Mouse (Mus musculus) liver, embryonic 14.5 days (tissue): Measurements from ENCODE around the gene Ltb. TPM values are rescaled to one million over a fixed set of nuclear protein-coding genes. Genes with fewer than 3 reads are reported as not detected.
A peak's percentile ranks its signal among the peaks of the same experiment; 100 is the strongest.

ENCODE experiments used
- ATAC-seq: fragments of 200-750 bp; cut with Nextera tagmentation; 2 replicates; pipeline ENCODE4 v1.8.0; 2017; ENCODE audit warnings: moderate number of reproducible peaks, mild to moderate bottlenecking, moderate library complexity; ENCODE audit not compliant: insufficient read depth
- DNase-seq, 3 experiments: peaks; one replicate each; pipeline ENCODE4 v3.0.0-alpha.2; 2012 to 2013; ENCODE audit warnings: low read depth in 3 of 3, low spot score in 3 of 3
- H3K27ac ChIP-seq: fragments of 300-500 bp; sonication (generic); 2 replicates; pipeline ENCODE4 v1.5.1; 2014; ENCODE audit warnings: moderate library complexity, mild to moderate bottlenecking, control low read depth, inconsistent platforms
- H3K27me3 ChIP-seq: fragments of 300-500 bp; sonication (generic); 2 replicates; pipeline ENCODE4 v1.6.1; 2014; ENCODE audit warnings: mild to moderate bottlenecking, low read length, moderate library complexity; ENCODE audit not compliant: control insufficient read depth, insufficient read depth
- H3K36me3 ChIP-seq: fragments of 300-500 bp; sonication (generic); replicated peaks from 2 replicates; pipeline ENCODE4 v1.6.1; 2014; ENCODE audit warnings: low read depth; ENCODE audit not compliant: control insufficient read depth, insufficient read depth
- H3K4me1 ChIP-seq, 2 experiments: fragments of 200-500 bp in 1 of 2; fragments of 300-500 bp in 1 of 2; sonication (generic) in 1 of 2; replicated peaks; 2 replicates each; pipeline ENCODE4 v1.6.1; 2012 to 2014; ENCODE audit warnings: antibody characterized with exemption in 1 of 2, inconsistent platforms in 1 of 2, low read length in 1 of 2; ENCODE audit not compliant: control insufficient read depth in 2 of 2, insufficient read depth in 2 of 2
- H3K4me2 ChIP-seq: fragments of 300-500 bp; sonication (generic); 2 replicates; pipeline ENCODE4 v1.6.1; 2014; ENCODE audit warnings: low read depth, mild to moderate bottlenecking, control low read depth, moderate library complexity
- H3K4me3 ChIP-seq, 2 experiments: fragments of 200-500 bp in 1 of 2; fragments of 300-500 bp in 1 of 2; sonication (generic) in 1 of 2; 2 replicates each; pipeline ENCODE4 v1.5.1; 2012 to 2014; ENCODE audit warnings: low read depth in 2 of 2, low read length in 2 of 2, mild to moderate bottlenecking in 2 of 2, control low read depth in 1 of 2, inconsistent platforms in 1 of 2, moderate library complexity in 1 of 2; ENCODE audit not compliant: insufficient read depth in 1 of 2
- H3K9ac ChIP-seq: fragments of 300-500 bp; sonication (generic); replicated peaks from 2 replicates; pipeline ENCODE4 v1.6.1; 2014; ENCODE audit warnings: mild to moderate bottlenecking, control low read depth, moderate library complexity
- H3K9me3 ChIP-seq: fragments of 300-500 bp; sonication (generic); 2 replicates; pipeline ENCODE4 v1.6.1; 2016; ENCODE audit warnings: low read length, mixed read lengths; ENCODE audit not compliant: control insufficient read depth
- CTCF ChIP-seq: IDR thresholded peaks from 2 replicates; pipeline ENCODE4 v1.5.1; 2016; ENCODE audit warnings: antibody characterized with exemption, low read depth, control low read depth
- EP300 ChIP-seq: IDR thresholded peaks from 2 replicates; pipeline ENCODE4 v1.6.1; 2016; ENCODE audit warnings: antibody characterized with exemption, low read depth
- WGBS: fragments of 180-500 bp; shearing (Covaris S2); extraction: QIAGEN DNeasy Blood & Tissue Kit; methylation state at CpG from one replicate; pipeline ENCODE4 v1.1.7; 2014; ENCODE audit not compliant: insufficient replicate concordance; 5-methylcytosine and 5-hydroxymethylcytosine counted together
- polyA plus RNA-seq, 2 experiments: library from polyadenylated mRNA; depleted of rRNA in 1 of 2; stranded (reverse) in 1 of 2; unstranded in 1 of 2; fragments of >200 nt; fragmentation: Nextera tagmentation in 1 of 2; extraction: Ambion mirVana in 1 of 2; gene quantifications; 2 replicates each; pipeline versions ENCODE4 v1.2.1 to v1.2.3; 2012 to 2014

The Ltb gene
- polyA plus RNA-seq, 2 experiments: 0.28 to 0.70 TPM

GRCm38 (mm10) chr17:35225456-35225855 lies 31.2 kb downstream of the Ltb start:
- Histone ChIP-seq H3K27ac (no peak overlapping the region), H3K4me3 (no peak overlapping the region), H3K36me3 (peaks cover 9% of the 10 kb centered on the region), H3K9ac (no peak overlapping the region), H3K9me3 (no peaks in the 10 kb centered on the region), H3K4me1 (no peaks in the 10 kb centered on the region), H3K4me2 (no peak overlapping the region), H3K27me3 (no peaks in the 10 kb centered on the region)
- WGBS: 83% methylated on average over 5 of the region's 5 CpGs
- ATAC-seq (no peak), DNase-seq (no peak)
- TF ChIP-seq EP300: no peak
- no peak for TF ChIP-seq CTCF

- H3K4me3 ChIP-seq: no peak overlapping the region
- H3K36me3 ChIP-seq: peaks cover 14% of the 10 kb centered on the region
- no peak for ATAC-seq
- H3K9ac ChIP-seq: no peak overlapping the region
- no peaks in the 10 kb centered on the region for H3K9me3 ChIP-seq
- WGBS: 63% methylated on average over 14 of the region's 14 CpGs
- H3K27me3 ChIP-seq: no peaks in the 10 kb centered on the region
- H3K4me2 ChIP-seq: no peak overlapping the region
- TF ChIP-seq CTCF (no peak), EP300 (no peak)
- H3K4me1 ChIP-seq: no peaks in the 10 kb centered on the region
- no peak overlapping the region for H3K27ac ChIP-seq
- no peak for DNase-seq
Observed at GRCm38 (mm10) chr17:35226561-35227046, 32.4 kb downstream of the Ltb start.

GRCm38 (mm10) chr17:35231022-35231421 lies 36.8 kb downstream of the Ltb start:
- no peaks in the 10 kb centered on the region for H3K27me3 ChIP-seq
- no peaks in the 10 kb centered on the region for H3K9me3 ChIP-seq
- 76% methylated on average over 10 of the region's 10 CpGs for WGBS
- no peak overlapping the region for H3K4me2 ChIP-seq
- H3K4me3 ChIP-seq: no peak overlapping the region
- peaks cover 16% of the 10 kb centered on the region for H3K36me3 ChIP-seq
- TF ChIP-seq EP300: no peak
- TF ChIP-seq CTCF: no peak
- H3K27ac ChIP-seq: no peak overlapping the region
- DNase-seq (no peak), ATAC-seq (no peak)
- no peak overlapping the region for H3K9ac ChIP-seq
- peaks cover 0 to 5% of the 10 kb centered on the region in 2 experiments; a peak in 1 of 4 replicates for H3K4me1 ChIP-seq

- ATAC-seq (no peak), DNase-seq (peak; percentile 50 to 59 (median 57))
- Histone ChIP-seq H3K27ac (no peak overlapping the region), H3K27me3 (no peaks in the 10 kb centered on the region), H3K9ac (no peak overlapping the region), H3K4me1 (peaks cover 0 to 5% of the 10 kb centered on the region in 2 experiments; a peak in 1 of 4 replicates), H3K36me3 (peaks cover 16% of the 10 kb centered on the region), H3K9me3 (no peaks in the 10 kb centered on the region), H3K4me2 (peak overlapping the region; percentile 32), H3K4me3 (no peak overlapping the region)
- TF ChIP-seq CTCF (peak; percentile 96), EP300 (no peak)
- 8% methylated on average over 12 of the region's 12 CpGs for WGBS
Observed at GRCm38 (mm10) chr17:35232043-35232442, 37.8 kb downstream of the Ltb start.

- no peak overlapping the region for H3K27ac ChIP-seq
- 60% methylated on average over 5 of the region's 5 CpGs for WGBS
- peaks cover 0 to 5% of the 10 kb centered on the region in 2 experiments; a peak in 1 of 4 replicates for H3K4me1 ChIP-seq
- H3K36me3 ChIP-seq: peaks cover 16% of the 10 kb centered on the region
- H3K9me3 ChIP-seq: no peaks in the 10 kb centered on the region
- ATAC-seq: no peak
- TF ChIP-seq CTCF: no peak
- TF ChIP-seq EP300: no peak
- peak overlapping the region; percentile 32 for H3K4me2 ChIP-seq
- no peak for DNase-seq
- H3K27me3 ChIP-seq: no peaks in the 10 kb centered on the region
- no peak overlapping the region for H3K9ac ChIP-seq
- no peak overlapping the region for H3K4me3 ChIP-seq
Observed at GRCm38 (mm10) chr17:35232659-35233058, 38.4 kb downstream of the Ltb start.
